Mouse (Mus musculus): ENCODE measurements at regions not wholly inside any gene's neighbourhood (a gene's known extent, or its start where the extent isn't known, plus 50 kb on each side); places are given as distances from the start of the nearest gene placed in this dataset.

DNA sequence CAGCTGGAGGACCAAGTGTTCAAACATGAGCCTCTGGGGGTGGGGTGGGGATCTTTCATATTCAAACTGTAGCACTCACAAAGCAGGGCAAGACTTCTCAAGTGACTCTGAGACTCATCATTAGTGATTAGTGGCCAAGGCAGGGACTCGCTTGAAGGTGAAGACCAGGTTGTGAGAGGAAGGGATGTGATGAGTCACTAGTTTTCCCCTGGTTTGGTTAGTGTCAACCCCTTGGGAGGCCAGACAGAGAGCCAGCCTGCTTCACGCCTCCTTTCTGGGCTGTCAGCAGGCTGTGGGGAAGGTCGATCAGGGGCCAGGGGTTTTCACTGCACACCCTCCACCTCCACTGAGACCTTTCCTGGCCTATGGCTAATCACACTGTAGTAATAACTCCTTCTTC lies 65.2 kb downstream of the Slc30a10 start:
- WGBS = 74% methylated on average over 3 of the region's 3 CpGs
- Histone ChIP-seq H3K4me3 (ENCODE audit: low read depth, low read length) (no peak overlapping the region), H3K4me1 (ENCODE audit: control insufficient read depth, insufficient read depth, low read length) (no peaks in the 10 kb centered on the region), H3K36me3 (ENCODE audit: control insufficient read depth, insufficient read depth, low read length) (no peaks in the 10 kb centered on the region), H3K27ac (ENCODE audit: low read depth, low read length) (no peak overlapping the region), H3K27me3 (ENCODE audit: control insufficient read depth, insufficient read depth, low read length) (no peaks in the 10 kb centered on the region), H3K9me3 (ENCODE audit: control insufficient read depth, low read length) (no peaks in the 10 kb centered on the region), H3K4me2 (no peak overlapping the region), H3K9ac (ENCODE audit: low read length) (no peak overlapping the region)
- DNase-seq (ENCODE audit: low spot score, missing footprints) = no peak
- ATAC-seq (ENCODE audit: low FRiP score) = no peak

DNA sequence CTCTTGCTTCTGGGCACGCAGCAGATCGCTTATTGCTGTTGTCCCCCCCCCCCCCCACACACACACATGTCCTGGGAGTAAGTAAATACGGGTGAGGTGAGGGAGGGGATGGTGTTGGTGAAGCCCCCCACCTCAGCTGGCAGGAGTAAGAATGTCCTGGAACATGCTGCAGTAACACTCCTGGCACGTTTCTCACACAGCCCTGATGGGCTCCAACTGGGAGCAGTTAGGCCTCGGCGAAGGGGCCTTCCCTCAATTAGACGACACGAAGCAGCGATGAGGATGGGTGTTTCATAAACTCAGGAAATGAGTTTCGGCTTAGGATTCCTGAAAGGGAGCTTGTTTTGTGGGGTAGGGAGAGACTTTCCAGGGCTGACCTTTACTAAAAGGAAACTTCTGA lies 69.4 kb downstream of the Slc30a10 start:
- Histone ChIP-seq H3K4me2 (no peak overlapping the region), H3K4me1 (ENCODE audit: control insufficient read depth, insufficient read depth, low read length) (no peaks in the 10 kb centered on the region), H3K9ac (ENCODE audit: low read length) (no peak overlapping the region), H3K27me3 (ENCODE audit: control insufficient read depth, insufficient read depth, low read length) (no peaks in the 10 kb centered on the region), H3K36me3 (ENCODE audit: control insufficient read depth, insufficient read depth, low read length) (no peaks in the 10 kb centered on the region), H3K27ac (ENCODE audit: low read depth, low read length) (no peak overlapping the region), H3K4me3 (ENCODE audit: low read depth, low read length) (no peak overlapping the region), H3K9me3 (ENCODE audit: control insufficient read depth, low read length) (0 out of 2 replicates have a peak, but pooled peaks cover 3% of the 10 kb centered on the region)
- 83% methylated on average over 10 of the region's 10 CpGs for WGBS
- ATAC-seq (ENCODE audit: low FRiP score) = no peak
- no peak for DNase-seq (ENCODE audit: low spot score, missing footprints)

DNA sequence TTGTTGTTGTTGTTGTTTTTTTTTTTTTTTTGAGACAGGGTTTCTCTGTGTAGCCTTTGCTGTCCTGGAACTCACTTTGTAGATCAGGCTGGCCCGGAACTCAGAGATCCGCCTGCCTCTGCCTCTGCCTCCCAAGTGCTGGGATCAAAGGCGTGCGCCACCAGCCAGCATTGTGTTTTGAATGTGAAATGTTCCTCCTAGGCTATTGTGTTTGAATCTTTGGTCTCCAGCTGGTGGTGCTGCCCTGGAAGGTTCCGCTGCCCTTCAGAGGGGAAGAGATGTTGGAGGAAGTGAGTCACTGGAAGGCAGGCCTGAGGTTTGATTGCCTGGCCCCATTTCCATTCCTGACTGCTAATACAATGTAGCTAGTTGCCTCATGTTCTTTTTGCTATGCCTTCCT lies 78.8 kb downstream of the Slc30a10 start:
- no peaks in the 10 kb centered on the region for H3K36me3 ChIP-seq (ENCODE audit: control insufficient read depth, insufficient read depth, low read length)
- DNase-seq (ENCODE audit: low spot score, missing footprints) (no peak), ATAC-seq (ENCODE audit: low FRiP score) (no peak)
- H3K27ac ChIP-seq (ENCODE audit: low read depth, low read length) = no peak overlapping the region
- no peaks in the 10 kb centered on the region for H3K9me3 ChIP-seq (ENCODE audit: control insufficient read depth, low read length)
- H3K4me3 ChIP-seq (ENCODE audit: low read depth, low read length) = no peak overlapping the region
- H3K4me2 ChIP-seq = no peak overlapping the region
- H3K27me3 ChIP-seq (ENCODE audit: control insufficient read depth, insufficient read depth, low read length) = no peaks in the 10 kb centered on the region
- H3K9ac ChIP-seq (ENCODE audit: low read length) = no peak overlapping the region
- 92% methylated on average over 5 of the region's 5 CpGs for WGBS
- no peaks in the 10 kb centered on the region for H3K4me1 ChIP-seq (ENCODE audit: control insufficient read depth, insufficient read depth, low read length)

DNA sequence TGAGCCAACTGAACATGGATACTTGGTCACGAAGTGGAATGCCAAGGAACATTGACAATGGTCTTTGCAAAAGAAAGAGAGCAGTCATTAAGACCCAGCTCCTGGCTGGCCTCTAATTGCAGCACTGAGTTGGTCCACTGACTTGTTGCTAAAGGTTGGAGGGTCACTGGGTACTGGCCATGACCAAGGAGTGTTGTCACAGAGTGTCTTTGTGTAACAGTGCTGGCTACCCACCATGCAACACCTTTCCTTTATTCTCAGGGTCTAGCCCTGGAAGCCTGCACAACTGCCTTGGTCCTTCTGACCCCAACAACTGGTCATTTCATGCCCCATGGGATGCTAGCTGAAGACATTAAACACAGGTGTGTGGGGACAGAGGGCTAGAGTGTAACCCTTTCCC lies 79.5 kb downstream of the Slc30a10 start:
- DNase-seq (ENCODE audit: low spot score, missing footprints) (no peak), ATAC-seq (ENCODE audit: low FRiP score) (no peak)
- WGBS = 94% methylated on average over 1 of the region's 1 CpGs
- Histone ChIP-seq H3K4me1 (ENCODE audit: control insufficient read depth, insufficient read depth, low read length) (no peaks in the 10 kb centered on the region), H3K4me2 (no peak overlapping the region), H3K36me3 (ENCODE audit: control insufficient read depth, insufficient read depth, low read length) (no peaks in the 10 kb centered on the region), H3K9me3 (ENCODE audit: control insufficient read depth, low read length) (no peaks in the 10 kb centered on the region), H3K4me3 (ENCODE audit: low read depth, low read length) (no peak overlapping the region), H3K27me3 (ENCODE audit: control insufficient read depth, insufficient read depth, low read length) (no peaks in the 10 kb centered on the region), H3K9ac (ENCODE audit: low read length) (no peak overlapping the region), H3K27ac (ENCODE audit: low read depth, low read length) (no peak overlapping the region)

DNA sequence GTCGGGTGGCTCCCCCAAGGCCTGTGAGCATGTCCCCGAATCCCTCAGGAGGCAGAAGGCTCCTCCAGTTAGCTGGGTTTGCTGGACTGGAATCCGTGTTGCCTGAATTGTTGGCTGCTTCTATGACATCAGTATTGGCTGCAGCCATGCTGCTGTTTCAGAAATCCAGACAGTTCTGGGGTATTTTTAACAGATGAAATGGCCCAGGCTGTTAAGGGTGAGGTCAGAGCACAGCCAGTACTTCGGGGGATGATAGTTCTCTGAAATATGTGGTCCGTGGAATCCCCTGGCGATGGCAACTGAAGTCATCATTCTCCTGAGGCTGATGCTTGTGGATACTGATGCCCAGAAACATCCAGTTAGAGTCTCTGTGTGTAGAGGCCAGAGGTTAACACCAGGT lies 80.7 kb downstream of the Slc30a10 start:
- Histone ChIP-seq H3K4me3 (ENCODE audit: low read depth, low read length) (no peak overlapping the region), H3K4me1 (ENCODE audit: control insufficient read depth, insufficient read depth, low read length) (no peaks in the 10 kb centered on the region), H3K9me3 (ENCODE audit: control insufficient read depth, low read length) (no peaks in the 10 kb centered on the region), H3K27me3 (ENCODE audit: control insufficient read depth, insufficient read depth, low read length) (no peaks in the 10 kb centered on the region), H3K36me3 (ENCODE audit: control insufficient read depth, insufficient read depth, low read length) (no peaks in the 10 kb centered on the region), H3K9ac (ENCODE audit: low read length) (no peak overlapping the region), H3K4me2 (no peak overlapping the region), H3K27ac (ENCODE audit: low read depth, low read length) (no peak overlapping the region)
- ATAC-seq (ENCODE audit: low FRiP score) (no peak), DNase-seq (ENCODE audit: low spot score, missing footprints) (no peak)
- 87% methylated on average over 6 of the region's 6 CpGs for WGBS

DNA sequence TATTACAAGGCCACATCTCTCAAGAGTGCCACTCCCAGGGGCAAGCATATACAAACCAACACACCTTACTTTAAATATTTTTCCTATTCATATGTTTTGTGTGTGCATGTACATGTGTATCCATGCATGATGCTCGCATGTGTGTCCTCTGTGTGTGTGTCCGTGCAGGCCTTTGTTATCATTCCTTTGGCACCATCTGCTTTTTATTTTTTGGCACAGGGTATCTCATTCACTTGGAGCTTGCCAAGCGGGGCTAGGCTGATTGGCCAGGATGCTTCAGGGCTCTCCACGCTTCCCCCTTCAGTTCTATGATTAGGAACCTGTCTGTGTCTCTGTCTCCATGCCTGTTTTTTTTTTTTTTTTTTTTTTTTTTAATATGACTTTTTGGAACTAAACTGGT lies 82.6 kb downstream of the Slc30a10 start:
- no peaks in the 10 kb centered on the region for H3K36me3 ChIP-seq (ENCODE audit: control insufficient read depth, insufficient read depth, low read length)
- no peaks in the 10 kb centered on the region for H3K4me1 ChIP-seq (ENCODE audit: control insufficient read depth, insufficient read depth, low read length)
- H3K27me3 ChIP-seq (ENCODE audit: control insufficient read depth, insufficient read depth, low read length) = no peaks in the 10 kb centered on the region
- no peak for DNase-seq (ENCODE audit: low spot score, missing footprints)
- WGBS = 90% methylated on average over 4 of the region's 4 CpGs
- no peaks in the 10 kb centered on the region for H3K9me3 ChIP-seq (ENCODE audit: control insufficient read depth, low read length)
- no peak overlapping the region for H3K4me3 ChIP-seq (ENCODE audit: low read depth, low read length)
- no peak for ATAC-seq (ENCODE audit: low FRiP score)
- H3K9ac ChIP-seq (ENCODE audit: low read length) = no peak overlapping the region
- no peak overlapping the region for H3K4me2 ChIP-seq
- no peak overlapping the region for H3K27ac ChIP-seq (ENCODE audit: low read depth, low read length)

DNA sequence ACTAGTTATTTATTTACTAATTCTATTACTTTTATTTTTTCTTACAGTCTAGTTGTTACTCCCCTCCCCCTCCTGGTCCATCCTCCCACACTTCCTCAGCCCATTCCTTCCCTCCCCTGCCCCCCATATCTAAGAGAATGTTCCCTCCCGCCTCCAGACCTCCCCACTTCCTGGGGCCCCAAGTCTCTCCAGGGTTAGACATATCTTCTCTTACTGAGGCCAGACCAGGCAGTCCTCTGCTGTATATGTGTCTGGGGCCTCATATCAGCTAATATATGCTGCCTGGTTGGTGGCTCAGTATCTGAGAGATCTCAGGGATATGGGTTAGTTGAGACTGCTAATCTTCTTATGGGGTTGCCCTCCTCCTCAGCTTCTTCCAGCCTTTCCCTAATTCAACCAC lies 84.8 kb downstream of the Slc30a10 start:
- ATAC-seq (ENCODE audit: low FRiP score) (no peak), DNase-seq (ENCODE audit: low spot score, missing footprints) (no peak)
- Histone ChIP-seq H3K4me1 (ENCODE audit: control insufficient read depth, insufficient read depth, low read length) (no peaks in the 10 kb centered on the region), H3K4me3 (ENCODE audit: low read depth, low read length) (no peak overlapping the region), H3K27me3 (ENCODE audit: control insufficient read depth, insufficient read depth, low read length) (no peaks in the 10 kb centered on the region), H3K9me3 (ENCODE audit: control insufficient read depth, low read length) (no peaks in the 10 kb centered on the region), H3K9ac (ENCODE audit: low read length) (no peak overlapping the region), H3K27ac (ENCODE audit: low read depth, low read length) (no peak overlapping the region), H3K4me2 (no peak overlapping the region), H3K36me3 (ENCODE audit: control insufficient read depth, insufficient read depth, low read length) (no peaks in the 10 kb centered on the region)
- WGBS = 83% methylated on average over 1 of the region's 1 CpGs

DNA sequence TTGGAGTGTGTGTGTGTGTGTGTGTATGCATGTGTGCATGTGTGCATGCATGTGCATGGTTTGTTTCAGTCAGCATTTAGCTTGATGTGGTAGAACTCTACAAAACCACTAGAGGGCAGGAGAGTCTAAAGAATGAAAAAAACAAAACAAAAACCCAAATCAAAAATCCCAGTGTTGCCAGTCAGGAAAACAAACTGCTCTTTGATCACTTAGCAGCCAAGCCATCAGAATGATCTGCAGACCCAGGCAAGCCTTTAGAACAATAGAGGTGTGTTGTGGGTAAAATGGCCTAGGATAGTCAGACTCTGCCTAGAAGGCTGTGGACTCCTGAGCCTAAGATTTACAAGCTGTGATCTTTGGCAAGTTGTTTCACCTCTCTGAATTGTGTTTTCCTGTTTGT lies 91.7 kb downstream of the Slc30a10 start:
- H3K4me2 ChIP-seq = no peak overlapping the region
- no peaks in the 10 kb centered on the region for H3K9me3 ChIP-seq (ENCODE audit: control insufficient read depth, low read length)
- ATAC-seq (ENCODE audit: low FRiP score) = peak; percentile 63; the same call in 1 of the 2 replicates
- no peak overlapping the region for H3K27ac ChIP-seq (ENCODE audit: low read depth, low read length)
- H3K4me3 ChIP-seq (ENCODE audit: low read depth, low read length) = no peak overlapping the region
- H3K36me3 ChIP-seq (ENCODE audit: control insufficient read depth, insufficient read depth, low read length) = no peaks in the 10 kb centered on the region
- no peaks in the 10 kb centered on the region for H3K4me1 ChIP-seq (ENCODE audit: control insufficient read depth, insufficient read depth, low read length)
- no peaks in the 10 kb centered on the region for H3K27me3 ChIP-seq (ENCODE audit: control insufficient read depth, insufficient read depth, low read length)
- H3K9ac ChIP-seq (ENCODE audit: low read length) = no peak overlapping the region
- peak; percentile 90 for DNase-seq (ENCODE audit: low spot score, missing footprints)

DNA sequence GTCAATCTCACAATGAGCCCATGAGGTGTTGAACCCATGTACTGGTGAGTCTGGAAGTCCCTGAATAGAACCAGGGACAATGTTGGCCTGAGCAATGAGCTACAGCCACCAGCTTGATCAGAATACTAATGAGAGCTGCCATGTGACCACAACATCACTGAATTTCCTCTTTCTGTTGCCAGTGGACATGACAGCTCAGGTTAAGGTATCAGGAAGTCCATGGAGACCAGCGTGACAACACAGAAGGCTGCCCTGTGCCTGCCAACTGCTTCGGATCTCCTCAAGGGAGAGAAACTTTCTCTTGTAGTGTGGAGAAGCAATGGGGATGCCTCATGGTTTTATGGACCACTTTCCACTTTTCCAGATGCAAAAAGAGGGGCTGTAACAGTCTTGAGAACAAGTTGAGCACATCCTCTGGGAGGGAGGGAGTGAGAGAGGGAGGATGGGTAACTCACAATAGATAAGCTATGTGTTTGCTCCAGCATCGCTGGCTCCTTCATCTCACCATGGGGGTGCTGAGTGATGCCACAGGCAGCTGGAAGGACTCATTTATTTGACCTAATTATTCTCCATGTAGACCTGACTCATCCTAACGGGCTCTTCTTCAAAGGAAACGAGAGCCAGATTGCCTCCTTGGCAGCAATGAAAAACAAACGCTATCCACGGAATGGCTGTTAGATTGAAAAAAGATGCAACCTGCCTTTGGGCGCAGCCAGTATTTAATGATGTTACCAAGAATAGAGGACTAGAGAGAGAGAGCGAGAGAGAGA lies 118.3 kb downstream of the Slc30a10 start:
- Histone ChIP-seq H3K27ac (ENCODE audit: low read depth, low read length) (no peak overlapping the region), H3K4me3 (ENCODE audit: low read depth, low read length) (no peak overlapping the region), H3K27me3 (ENCODE audit: control insufficient read depth, insufficient read depth, low read length) (no peaks in the 10 kb centered on the region), H3K9me3 (ENCODE audit: control insufficient read depth, low read length) (no peaks in the 10 kb centered on the region), H3K4me1 (ENCODE audit: control insufficient read depth, insufficient read depth, low read length) (no peaks in the 10 kb centered on the region), H3K36me3 (ENCODE audit: control insufficient read depth, insufficient read depth, low read length) (no peaks in the 10 kb centered on the region), H3K9ac (ENCODE audit: low read length) (no peak overlapping the region), H3K4me2 (no peak overlapping the region)
- 78% methylated on average over 9 of the region's 9 CpGs for WGBS
- no peak for ATAC-seq (ENCODE audit: low FRiP score)
- no peak for DNase-seq (ENCODE audit: low spot score, missing footprints)

All from midbrain, embryonic 11.5 days (tissue).